Mouse (Mus musculus) right cerebral cortex, adult 18-20 months (tissue): ENCODE measurements around the gene E330034G19Rik.
"Not testable (repeated sequence)": the region's sequence is repeated elsewhere in the genome, so short reads cannot be mapped to it uniquely, and the experiment has no call there.

Experiments
- DNase-seq: peaks from one replicate; pipeline ENCODE4 v3.0.0; 2022; ENCODE audit warnings: mixed read lengths

The E330034G19Rik gene

GRCm38 (mm10) chr14:24292914-24293313, at the start of gene E330034G19Rik:
Gene E330034G19Rik, plus strand, starts transcription at chr14:24293214.
- no peak for DNase-seq

GRCm38 (mm10) chr14:24244330-24245176, 48.5 kb upstream of the E330034G19Rik start:
- no peak for DNase-seq

- peak; percentile 58 for DNase-seq
Measured at GRCm38 (mm10) chr14:24245177-24246081, 47.6 kb upstream of the E330034G19Rik start, which contains the start of gene Dlg5. Gene Dlg5, minus strand, starts transcription at chr14:24245920.

GRCm38 (mm10) chr14:24249926-24250325, 43.1 kb upstream of the E330034G19Rik start:
- no peak for DNase-seq

GRCm38 (mm10) chr14:24251326-24251725, 41.7 kb upstream of the E330034G19Rik start:
- DNase-seq, result no peak

- no peak for DNase-seq
Measured at GRCm38 (mm10) chr14:24253611-24254202, 39.3 kb upstream of the E330034G19Rik start.

GRCm38 (mm10) chr14:24255956-24256355, 37.1 kb upstream of the E330034G19Rik start:
- no peak for DNase-seq

- DNase-seq, result no peak
Measured at GRCm38 (mm10) chr14:24260391-24260790, 32.6 kb upstream of the E330034G19Rik start.

GRCm38 (mm10) chr14:24262382-24262781, 30.6 kb upstream of the E330034G19Rik start:
- no peak for DNase-seq

GRCm38 (mm10) chr14:24262915-24263314, 30.1 kb upstream of the E330034G19Rik start:
- no peak for DNase-seq

GRCm38 (mm10) chr14:24269571-24269970, 23.4 kb upstream of the E330034G19Rik start:
- no peak for DNase-seq

- peak; percentile 14 for DNase-seq
Measured at GRCm38 (mm10) chr14:24273575-24273974, 19.4 kb upstream of the E330034G19Rik start.

- DNase-seq, result no peak
Measured at GRCm38 (mm10) chr14:24275534-24275933, 17.5 kb upstream of the E330034G19Rik start.

GRCm38 (mm10) chr14:24281278-24281677, 11.7 kb upstream of the E330034G19Rik start:
- no peak for DNase-seq

- DNase-seq, result no peak
Measured at GRCm38 (mm10) chr14:24282276-24282675, 10.7 kb upstream of the E330034G19Rik start.

GRCm38 (mm10) chr14:24286136-24286535, 6.9 kb upstream of the E330034G19Rik start:
- no peak for DNase-seq

GRCm38 (mm10) chr14:24290726-24291125, 2.3 kb upstream of the E330034G19Rik start:
- no peak for DNase-seq

GRCm38 (mm10) chr14:24293631-24294030, 617 bp downstream of the E330034G19Rik start:
- no peak for DNase-seq

GRCm38 (mm10) chr14:24302126-24302525, 9.1 kb downstream of the E330034G19Rik start:
- DNase-seq, result not testable (repeated sequence)

GRCm38 (mm10) chr14:24306667-24307066, 13.7 kb downstream of the E330034G19Rik start:
- DNase-seq, result no peak

- DNase-seq, result no peak
Measured at GRCm38 (mm10) chr14:24307146-24307545, 14.1 kb downstream of the E330034G19Rik start.

- DNase-seq, result peak; percentile 69
Measured at GRCm38 (mm10) chr14:24311110-24311509, 18.1 kb downstream of the E330034G19Rik start.

- DNase-seq, result not testable (repeated sequence)
Measured at GRCm38 (mm10) chr14:24347007-24347406, 54.0 kb downstream of the E330034G19Rik start.
